Mouse (Mus musculus) large intestine, adult 2 months (tissue): ENCODE measurements at regions not wholly inside any gene's neighbourhood (a gene's known extent, or its start where the extent isn't known, plus 50 kb on each side); places are given as distances from the start of the nearest gene placed in this dataset.

ENCODE experiments used
- DNase-seq: peaks from one replicate; pipeline ENCODE4 v3.0.0-alpha.2; 2012; ENCODE audit warnings: low read depth, low spot score
- WGBS: fragments of 180-500 bp; shearing (Covaris S2); methylation state at CpG from one replicate; pipeline ENCODE4 v1.1.7; 2018; 5-methylcytosine and 5-hydroxymethylcytosine counted together

- 79% methylated on average over 4 of the region's 4 CpGs for WGBS
- DNase-seq = no peak
These were observed 243.9 kb downstream of the Tcf7l2 start for GRCm38 (mm10) chr19:55985518-55985917.

GRCm38 (mm10) chr19:55991791-55992726 is 250.4 kb downstream of the Tcf7l2 start:
- WGBS = 71% methylated on average over 21 of the region's 21 CpGs
- no peak for DNase-seq

GRCm38 (mm10) chr19:55992727-55993066 is 251.1 kb downstream of the Tcf7l2 start:
- WGBS = 30% methylated on average over 5 of the region's 5 CpGs
- no peak for DNase-seq

GRCm38 (mm10) chr19:55995721-55996120 is 254.1 kb downstream of the Tcf7l2 start:
- 31% methylated on average over 2 of the region's 2 CpGs for WGBS
- no peak for DNase-seq

GRCm38 (mm10) chr19:55998454-55999180 is 257.0 kb downstream of the Tcf7l2 start:
- no peak for DNase-seq
- 84% methylated on average over 15 of the region's 15 CpGs for WGBS

- WGBS = 68% methylated on average over 3 of the region's 3 CpGs
- DNase-seq = no peak
These were observed 257.8 kb downstream of the Tcf7l2 start for GRCm38 (mm10) chr19:55999409-55999808.

- WGBS = 65% methylated on average over 3 of the region's 3 CpGs
These were observed 259.8 kb downstream of the Tcf7l2 start for GRCm38 (mm10) chr19:56001428-56001827.

GRCm38 (mm10) chr19:56005886-56006285 is 264.3 kb downstream of the Tcf7l2 start:
- DNase-seq = no peak
- 42% methylated on average over 6 of the region's 6 CpGs for WGBS

More at GRCm38 (mm10) chr19:56001428-56001827, 259.8 kb downstream of the Tcf7l2 start:
- DNase-seq = no peak

GRCm38 (mm10) chr19:56007433-56007832 is 265.8 kb downstream of the Tcf7l2 start:
- DNase-seq = no peak
- 95% methylated on average over 5 of the region's 5 CpGs for WGBS

- no peak for DNase-seq
- 88% methylated on average over 7 of the region's 7 CpGs for WGBS
These were observed 269.1 kb downstream of the Tcf7l2 start for GRCm38 (mm10) chr19:56010766-56011165.

- no peak for DNase-seq
These were observed 269.7 kb downstream of the Tcf7l2 start for GRCm38 (mm10) chr19:56011292-56011691.

- no peak for DNase-seq
- 90% methylated on average over 4 of the region's 4 CpGs for WGBS
These were observed 270.2 kb upstream of the Habp2 start for GRCm38 (mm10) chr19:56016548-56017346.

GRCm38 (mm10) chr19:56017524-56017923 is 269.4 kb upstream of the Habp2 start:
- DNase-seq = no peak
- 16% methylated on average over 7 of the region's 7 CpGs for WGBS

- WGBS = 50% methylated on average over 7 of the region's 7 CpGs
- DNase-seq = no peak
These were observed 267.8 kb upstream of the Habp2 start for GRCm38 (mm10) chr19:56019143-56019542.

- DNase-seq = no peak
- 50% methylated on average over 6 of the region's 6 CpGs for WGBS
These were observed 264.6 kb upstream of the Habp2 start for GRCm38 (mm10) chr19:56022348-56022747.

- WGBS = 76% methylated on average over 4 of the region's 4 CpGs
- no peak for DNase-seq
These were observed 262.3 kb upstream of the Habp2 start for GRCm38 (mm10) chr19:56024599-56024998.

- DNase-seq = no peak
- WGBS = 54% methylated on average over 21 of the region's 21 CpGs
These were observed 257.3 kb upstream of the Habp2 start for GRCm38 (mm10) chr19:56029428-56030281.

- no peak for DNase-seq
- whole genome bisulfite sequencing = 66% methylated on average over 4 of the region's 4 CpGs
These were observed 256.5 kb upstream of the Habp2 start for GRCm38 (mm10) chr19:56030401-56030925.

- 46% methylated on average over 4 of the region's 4 CpGs for WGBS
- no peak for DNase-seq
These were observed 252.4 kb upstream of the Habp2 start for GRCm38 (mm10) chr19:56034552-56034951.
